Mouse (Mus musculus) small intestine, adult 2 months (tissue): ENCODE results near the gene Kmt2d. TPM values are rescaled to one million over a fixed set of nuclear protein-coding genes. Genes with fewer than 3 reads are reported as not detected.
A peak's percentile ranks its signal among the peaks of the same experiment; 100 is the strongest.

Source experiments
- H3K27ac ChIP-seq: fragments of 200-500 bp; 2 replicates; pipeline ENCODE4 v1.5.1; 2012; ENCODE audit warnings: low read depth, low read length, control low read depth, inconsistent platforms; ENCODE audit not compliant: insufficient read depth
- H3K27me3 ChIP-seq: fragments of 200-500 bp; 2 replicates; pipeline ENCODE4 v1.6.1; 2012; ENCODE audit warnings: mild to moderate bottlenecking, moderate library complexity, low read length, inconsistent platforms; ENCODE audit not compliant: control insufficient read depth, insufficient read depth
- H3K36me3 ChIP-seq: fragments of 200-500 bp; 2 replicates; pipeline ENCODE4 v1.6.1; 2012; ENCODE audit warnings: mild to moderate bottlenecking, low read length, control low read depth, inconsistent platforms; ENCODE audit not compliant: control insufficient read depth, insufficient read depth
- H3K4me1 ChIP-seq: fragments of 200-500 bp; 2 replicates; pipeline ENCODE4 v1.6.1; 2012; ENCODE audit warnings: low read length, inconsistent platforms, mixed read lengths; ENCODE audit not compliant: control insufficient read depth, insufficient read depth, insufficient read length
- H3K4me3 ChIP-seq: fragments of 200-500 bp; 2 replicates; pipeline ENCODE4 v1.5.1; 2012; ENCODE audit warnings: low read depth, mild to moderate bottlenecking, control low read depth, inconsistent platforms, low read length, moderate library complexity
- CTCF ChIP-seq: fragments of 200-500 bp; IDR thresholded peaks from 2 replicates; pipeline ENCODE4 v1.5.1; 2012; ENCODE audit warnings: low read depth, mild to moderate bottlenecking, control low read depth, inconsistent platforms, low read length, moderate library complexity, mixed read lengths; ENCODE audit not compliant: insufficient replicate concordance, insufficient read length; ENCODE audit errors: extremely low read depth
- POLR2A ChIP-seq: fragments of 200-500 bp; IDR thresholded peaks from 2 replicates; pipeline ENCODE4 v1.6.1; 2012; ENCODE audit warnings: low read depth, mild to moderate bottlenecking, control low read depth, inconsistent platforms, low read length, moderate library complexity
- WGBS: fragments of 180-500 bp; shearing (Covaris S2); methylation state at CpG from one replicate; pipeline ENCODE4 v1.1.7; 2018; 5-methylcytosine and 5-hydroxymethylcytosine counted together
- polyA plus RNA-seq: library from polyadenylated mRNA; depleted of rRNA; stranded (reverse); fragments of >200 nt; gene quantifications from 2 replicates; pipeline ENCODE4 v1.2.3, GENCODE M21; 2012

Gene Kmt2d
- polyA plus RNA-seq, 1 experiment: 36.2 TPM

DNA sequence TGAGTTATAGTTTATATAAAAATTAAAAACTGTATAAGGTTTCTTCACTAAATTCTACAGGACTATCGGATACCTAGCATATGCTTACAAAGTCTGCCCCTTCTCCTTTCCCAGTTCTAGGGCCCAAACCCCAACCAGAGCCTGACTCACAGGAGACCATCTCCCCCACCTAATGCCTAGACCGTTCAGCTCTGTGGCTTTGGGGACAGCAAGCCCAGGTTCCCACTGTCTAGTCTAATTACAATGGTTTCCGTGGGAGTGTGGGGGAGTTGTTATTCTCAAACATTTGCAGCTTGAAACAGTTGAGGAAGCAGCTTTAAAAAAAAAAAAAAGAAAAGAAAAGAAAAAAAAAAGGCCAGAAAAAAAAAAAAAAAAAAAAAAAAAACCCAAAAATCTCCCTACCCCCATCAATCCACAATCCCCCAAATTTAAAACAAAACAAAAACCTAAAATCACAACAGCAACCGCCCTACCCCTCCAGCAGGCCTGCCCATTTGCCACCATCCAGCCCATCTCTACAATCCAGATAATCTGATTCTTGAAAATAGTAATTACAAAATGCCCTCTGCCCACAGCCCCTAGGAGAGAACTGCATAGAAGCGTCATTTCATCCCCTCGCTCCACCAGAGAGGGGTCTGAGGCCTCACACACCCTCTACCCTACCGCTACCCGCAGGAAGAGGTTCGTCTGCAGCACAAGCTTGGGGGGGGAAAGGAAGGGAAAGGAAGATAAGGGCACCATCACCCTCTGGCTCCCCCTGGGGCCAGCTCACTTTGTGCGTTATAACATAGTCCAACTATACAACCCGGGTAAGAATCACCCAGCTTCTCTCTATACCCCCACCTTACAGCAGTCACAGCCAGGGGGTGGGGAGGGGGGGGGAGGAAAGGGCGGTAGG is 38.6 kb downstream of the Kmt2d start:
- Histone ChIP-seq H3K36me3 (peaks cover 46% of the 10 kb centered on the region), H3K27ac (0 out of 2 replicates have a peak overlapping the region, but pooled peaks have one; percentile 2), H3K4me3 (no peak overlapping the region), H3K27me3 (no peaks in the 10 kb centered on the region), H3K4me1 (peaks cover 9% of the 10 kb centered on the region)
- WGBS: 67% methylated on average over 12 of the region's 12 CpGs
- TF ChIP-seq CTCF: no peak
- TF ChIP-seq POLR2A: no peak

GRCm38 (mm10) chr15:98831684-98832035 is 39.3 kb downstream of the Kmt2d start:
- H3K27me3 ChIP-seq: no peaks in the 10 kb centered on the region
- 6% methylated on average over 9 of the region's 9 CpGs for WGBS
- TF ChIP-seq CTCF: no peak
- TF ChIP-seq POLR2A: no peak
- H3K4me3 ChIP-seq: peak overlapping the region; percentile 95
- peaks cover 9% of the 10 kb centered on the region for H3K4me1 ChIP-seq
- H3K27ac ChIP-seq: peak overlapping the region; percentile 68
- H3K36me3 ChIP-seq: peaks cover 39% of the 10 kb centered on the region

GRCm38 (mm10) chr15:98830736-98831683 is 40.0 kb downstream of the Kmt2d start, which contains the start of gene Prkag1:
Gene Prkag1 (minus strand): TSS chr15:98831521.
- TF ChIP-seq POLR2A (peak; percentile 67), CTCF (peak; percentile 13; the same call in 1 of the 2 replicates)
- Histone ChIP-seq H3K4me3 (peak within 1 kb of the TSS; percentile 95), H3K27ac (peak within 1 kb of the TSS; percentile 86), H3K27me3 (no peaks in the 10 kb centered on the region), H3K4me1 (peaks cover 9% of the 10 kb centered on the region), H3K36me3 (peaks cover 32% of the 10 kb centered on the region)
- under 1% methylated on average over 65 of the region's 66 CpGs for WGBS

- Histone ChIP-seq H3K36me3 (peaks cover 26% of the 10 kb centered on the region), H3K4me3 (no peak overlapping the region), H3K27ac (no peak overlapping the region), H3K27me3 (no peaks in the 10 kb centered on the region), H3K4me1 (peaks cover 9% of the 10 kb centered on the region)
- TF ChIP-seq POLR2A (no peak), CTCF (no peak)
- WGBS: 87% methylated on average over 7 of the region's 7 CpGs
These were observed 43.4 kb downstream of the Kmt2d start for GRCm38 (mm10) chr15:98827611-98828011.

GRCm38 (mm10) chr15:98823434-98823833 is 47.6 kb downstream of the Kmt2d start:
- WGBS: 81% methylated on average over 3 of the region's 3 CpGs
- peak; percentile 17; the same call in 1 of the 2 replicates for TF ChIP-seq CTCF
- no peak for TF ChIP-seq POLR2A
- peaks cover 7% of the 10 kb centered on the region; the same call in 1 of the 2 replicates for H3K4me1 ChIP-seq
- H3K4me3 ChIP-seq: no peak overlapping the region
- no peak overlapping the region for H3K27ac ChIP-seq
- H3K27me3 ChIP-seq: no peaks in the 10 kb centered on the region
- peaks cover 38% of the 10 kb centered on the region for H3K36me3 ChIP-seq

GRCm38 (mm10) chr15:98822147-98822546 is 48.9 kb downstream of the Kmt2d start:
- Histone ChIP-seq H3K27me3 (no peaks in the 10 kb centered on the region), H3K27ac (no peak overlapping the region), H3K36me3 (peaks cover 35% of the 10 kb centered on the region), H3K4me3 (no peak overlapping the region), H3K4me1 (peaks cover 7% of the 10 kb centered on the region; the same call in 1 of the 2 replicates)
- TF ChIP-seq CTCF (no peak), POLR2A (no peak)
- WGBS: 56% methylated on average over 5 of the region's 5 CpGs
